Mouse (Mus musculus): Measurements from ENCODE around the gene Slc1a3. TPM values are rescaled to one million over a fixed set of nuclear protein-coding genes. Genes with fewer than 3 reads are reported as not detected.

Gene Slc1a3
- total and polyA plus RNA-seq, 3 experiments, result 0.16 TPM; not detected in 2

DNA sequence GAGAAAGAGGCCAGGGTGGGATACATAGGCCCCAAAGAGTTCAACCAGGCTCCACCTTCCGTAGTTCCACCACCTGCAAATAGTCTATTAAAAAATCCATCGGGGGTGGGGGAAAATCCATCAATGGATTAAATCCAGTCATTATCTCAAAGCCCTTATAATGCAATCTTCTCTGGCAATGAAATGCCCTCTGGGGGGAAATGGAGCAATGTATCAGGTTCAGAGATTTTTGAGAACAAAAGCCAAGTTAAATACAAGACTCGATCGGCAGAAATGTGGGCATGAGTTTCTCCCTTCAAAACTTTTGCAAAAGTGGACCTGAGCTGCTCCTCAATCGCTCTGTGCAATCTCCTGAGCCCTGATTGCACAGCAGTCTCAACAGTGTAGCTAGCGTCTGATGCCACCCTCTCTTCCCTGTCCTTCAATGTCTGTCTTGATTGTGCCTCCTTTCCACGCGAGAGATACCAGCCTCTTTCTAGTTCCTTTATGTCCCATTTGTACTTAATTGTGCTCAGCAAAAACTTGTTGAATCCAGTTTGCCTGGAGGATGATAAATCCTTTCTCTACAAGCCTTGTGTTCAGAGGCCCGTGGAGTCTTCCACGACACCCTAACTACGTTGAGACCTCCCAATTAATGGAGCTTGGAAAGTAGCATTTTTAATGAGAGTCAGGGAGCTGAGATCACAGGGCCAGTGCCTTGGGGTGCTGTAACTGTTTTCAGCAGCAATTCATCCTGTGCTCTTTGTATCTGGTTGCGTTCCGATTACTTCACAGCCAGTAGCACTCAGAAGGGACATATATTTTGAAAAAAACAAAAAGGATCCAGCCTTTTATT is 109.0 kb downstream of the Slc1a3 start:
- TF ChIP-seq POLR2AphosphoS5 (IDR thresholded peaks at IDR 0.05; ENCODE audit: insufficient replicate concordance, low read depth, low read length), result no peak
- no peak for TF ChIP-seq GATA2 (IDR thresholded peaks at IDR 0.05; ENCODE audit: borderline replicate concordance, low read depth, low read length)
- no peak for TF ChIP-seq TAL1 (conservative IDR thresholded peaks at IDR 0.05; ENCODE audit: low read depth, low read length)
- no peak for TF ChIP-seq GATA1 (IDR thresholded peaks at IDR 0.05; ENCODE audit: borderline replicate concordance, low read length)
- TF ChIP-seq CTCF (IDR thresholded peaks at IDR 0.05; ENCODE audit: low read depth, low read length), result no peak
- Histone ChIP-seq H3K36me3 (replicated peaks) (no peaks in the 10 kb centered on the region), H3K4me1 (ENCODE audit: insufficient read depth, low read depth, low read length) (no peaks in the 10 kb centered on the region), H3K27me3 (ENCODE audit: insufficient read depth, low read length) (no peaks in the 10 kb centered on the region; the same call in 1 of the 2 replicates), H3K4me3 (ENCODE audit: low read depth, low read length) (no peak overlapping the region), H3K9me3 (replicated peaks) (no peaks in the 10 kb centered on the region)
- DNase-seq (ENCODE audit: low spot score), result no peak
- ATAC-seq (ENCODE audit: extremely low read depth, insufficient number of reproducible peaks, low FRiP score, poor library complexity, severe bottlenecking), result no peak

DNA sequence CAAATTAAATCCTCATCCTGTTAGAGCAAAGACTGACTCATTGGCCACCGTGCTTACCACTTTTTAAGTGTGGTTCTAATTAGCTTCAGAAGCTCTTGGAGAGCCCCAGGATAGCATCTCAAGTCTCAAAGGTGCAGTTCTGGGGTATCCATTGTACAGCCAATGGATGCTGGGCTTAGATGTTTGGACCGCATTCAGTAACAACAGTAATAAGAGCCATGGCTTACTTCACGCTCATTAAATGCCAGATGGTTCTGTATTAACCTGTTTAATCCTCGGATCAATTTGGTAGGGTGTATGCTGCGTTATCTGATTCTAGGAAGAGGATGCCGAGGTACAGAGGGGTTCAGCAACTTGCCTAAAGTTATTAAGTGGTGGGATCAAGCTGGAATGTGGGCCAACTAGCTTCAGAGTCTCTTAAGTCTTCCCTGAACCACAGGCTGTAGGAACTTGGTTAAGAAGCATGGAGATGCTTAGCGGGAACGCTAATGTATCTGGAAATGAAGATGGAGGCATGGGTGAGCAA is 114.1 kb downstream of the Slc1a3 start:
- Histone ChIP-seq H3K36me3 (replicated peaks) (no peaks in the 10 kb centered on the region), H3K9me3 (replicated peaks) (no peaks in the 10 kb centered on the region), H3K4me3 (ENCODE audit: low read depth, low read length) (no peak overlapping the region), H3K4me1 (ENCODE audit: insufficient read depth, low read depth, low read length) (no peaks in the 10 kb centered on the region), H3K27me3 (ENCODE audit: insufficient read depth, low read length) (peaks cover 11% of the 10 kb centered on the region)
- no peak for TF ChIP-seq CTCF (IDR thresholded peaks at IDR 0.05; ENCODE audit: low read depth, low read length)
- no peak for TF ChIP-seq POLR2AphosphoS5 (IDR thresholded peaks at IDR 0.05; ENCODE audit: insufficient replicate concordance, low read depth, low read length)
- no peak for DNase-seq (ENCODE audit: low spot score)
- no peak for ATAC-seq (ENCODE audit: extremely low read depth, insufficient number of reproducible peaks, low FRiP score, poor library complexity, severe bottlenecking)

DNA sequence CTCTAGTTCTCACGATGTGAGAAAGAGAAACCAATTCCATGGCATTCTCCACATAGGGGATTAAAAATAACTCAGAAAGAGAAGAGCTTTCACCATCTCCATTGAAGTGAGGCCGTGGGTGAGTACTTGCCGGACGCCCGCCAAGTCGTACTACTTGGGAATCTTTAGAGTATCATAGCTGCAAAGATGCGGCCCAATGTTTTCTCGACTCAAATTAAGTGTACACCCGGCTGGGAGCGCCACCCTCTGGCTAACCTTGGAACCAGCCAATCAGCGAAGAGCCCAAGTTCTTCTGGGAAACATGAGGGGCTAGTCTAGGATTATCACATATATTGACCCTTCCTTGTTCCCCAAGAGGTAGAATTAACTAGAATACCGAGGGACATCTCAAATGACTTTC is 115.3 kb downstream of the Slc1a3 start:
- peaks cover 11% of the 10 kb centered on the region for H3K27me3 ChIP-seq (ENCODE audit: insufficient read depth, low read length)
- H3K36me3 ChIP-seq (replicated peaks), result no peaks in the 10 kb centered on the region
- TF ChIP-seq CTCF (IDR thresholded peaks at IDR 0.05; ENCODE audit: low read depth, low read length), result no peak
- no peak for TF ChIP-seq TAL1 (conservative IDR thresholded peaks at IDR 0.05; ENCODE audit: low read depth, low read length)
- H3K4me1 ChIP-seq (ENCODE audit: insufficient read depth, low read depth, low read length), result no peaks in the 10 kb centered on the region; the same call in 1 of the 2 replicates
- DNase-seq (ENCODE audit: low spot score) (no peak), ATAC-seq (ENCODE audit: extremely low read depth, insufficient number of reproducible peaks, low FRiP score, poor library complexity, severe bottlenecking) (no peak)
- H3K9me3 ChIP-seq (replicated peaks), result no peaks in the 10 kb centered on the region
- H3K4me3 ChIP-seq (ENCODE audit: low read depth, low read length), result no peak overlapping the region

DNA sequence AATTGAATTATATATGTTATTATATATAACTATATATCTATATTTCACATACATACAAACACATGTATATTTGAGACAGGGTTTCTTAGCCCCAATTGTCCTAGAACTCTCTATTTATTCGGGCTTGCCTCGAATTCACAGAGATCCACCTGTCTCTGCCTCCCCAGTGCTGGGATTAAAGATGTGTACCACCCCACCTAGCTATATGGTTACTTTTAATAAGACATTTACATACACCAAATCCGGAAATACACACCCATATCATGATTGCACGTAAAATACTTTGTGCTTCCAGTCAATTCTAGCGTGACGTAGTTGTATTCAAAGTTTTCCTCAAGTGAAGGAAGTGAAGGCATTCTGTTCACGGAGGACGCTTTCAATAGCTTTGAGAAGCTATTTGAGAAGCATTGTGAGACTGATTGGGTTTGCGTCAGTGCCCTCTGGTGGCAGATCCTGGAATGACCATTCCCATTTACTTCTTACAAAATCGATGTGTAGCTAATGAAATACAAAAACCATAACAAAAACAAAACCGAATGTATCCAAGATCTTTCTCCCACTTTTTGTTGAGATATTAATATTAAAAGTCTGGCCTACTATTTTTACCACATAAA is 121.0 kb downstream of the Slc1a3 start:
- H3K9me3 ChIP-seq (replicated peaks), result no peaks in the 10 kb centered on the region
- peaks cover 6% of the 10 kb centered on the region; the same call in 1 of the 2 replicates for H3K4me1 ChIP-seq (ENCODE audit: insufficient read depth, low read depth, low read length)
- peak; percentile 23 for DNase-seq (ENCODE audit: low spot score)
- no peak for ATAC-seq (ENCODE audit: extremely low read depth, insufficient number of reproducible peaks, low FRiP score, poor library complexity, severe bottlenecking)
- no peaks in the 10 kb centered on the region for H3K36me3 ChIP-seq (replicated peaks)
- TF ChIP-seq GATA1 (IDR thresholded peaks at IDR 0.05; ENCODE audit: borderline replicate concordance, low read length) (no peak), CTCF (IDR thresholded peaks at IDR 0.05; ENCODE audit: low read depth, low read length) (peak; percentile 80), GATA2 (IDR thresholded peaks at IDR 0.05; ENCODE audit: borderline replicate concordance, low read depth, low read length) (no peak), POLR2AphosphoS5 (IDR thresholded peaks at IDR 0.05; ENCODE audit: insufficient replicate concordance, low read depth, low read length) (no peak)
- peaks cover 29% of the 10 kb centered on the region for H3K27me3 ChIP-seq (ENCODE audit: insufficient read depth, low read length)
- no peak overlapping the region for H3K4me3 ChIP-seq (ENCODE audit: low read depth, low read length)

DNA sequence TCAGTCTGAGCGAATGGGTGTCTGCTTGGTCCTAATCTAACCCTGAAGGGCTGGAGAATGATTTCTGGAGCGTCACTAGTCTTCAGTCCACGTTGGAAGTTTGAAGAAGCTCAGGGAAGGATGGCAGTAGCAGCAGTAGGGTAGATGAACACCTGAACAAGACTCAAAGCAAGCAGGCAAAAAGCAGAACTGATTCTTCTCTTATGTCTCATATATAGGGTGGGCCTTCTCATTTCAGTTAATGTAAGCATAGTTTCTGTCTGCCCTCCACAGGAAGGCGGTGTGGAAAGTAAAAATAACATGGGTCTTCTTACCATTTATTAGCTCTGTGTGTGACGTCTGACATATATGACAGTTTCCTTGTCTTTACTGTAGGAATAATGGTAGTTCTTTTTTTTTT is 122.5 kb downstream of the Slc1a3 start:
- Histone ChIP-seq H3K36me3 (replicated peaks) (no peaks in the 10 kb centered on the region), H3K27me3 (ENCODE audit: insufficient read depth, low read length) (peaks cover 29% of the 10 kb centered on the region), H3K9me3 (replicated peaks) (no peaks in the 10 kb centered on the region), H3K4me3 (ENCODE audit: low read depth, low read length) (no peak overlapping the region), H3K4me1 (ENCODE audit: insufficient read depth, low read depth, low read length) (peaks cover 6% of the 10 kb centered on the region; the same call in 1 of the 2 replicates)
- ATAC-seq (ENCODE audit: extremely low read depth, insufficient number of reproducible peaks, low FRiP score, poor library complexity, severe bottlenecking) (no peak), DNase-seq (ENCODE audit: low spot score) (no peak)
- TF ChIP-seq CTCF (IDR thresholded peaks at IDR 0.05; ENCODE audit: low read depth, low read length) (no peak), GATA2 (IDR thresholded peaks at IDR 0.05; ENCODE audit: borderline replicate concordance, low read depth, low read length) (no peak), TAL1 (conservative IDR thresholded peaks at IDR 0.05; ENCODE audit: low read depth, low read length) (no peak), POLR2AphosphoS5 (IDR thresholded peaks at IDR 0.05; ENCODE audit: insufficient replicate concordance, low read depth, low read length) (no peak), GATA1 (IDR thresholded peaks at IDR 0.05; ENCODE audit: borderline replicate concordance, low read length) (no peak)

DNA sequence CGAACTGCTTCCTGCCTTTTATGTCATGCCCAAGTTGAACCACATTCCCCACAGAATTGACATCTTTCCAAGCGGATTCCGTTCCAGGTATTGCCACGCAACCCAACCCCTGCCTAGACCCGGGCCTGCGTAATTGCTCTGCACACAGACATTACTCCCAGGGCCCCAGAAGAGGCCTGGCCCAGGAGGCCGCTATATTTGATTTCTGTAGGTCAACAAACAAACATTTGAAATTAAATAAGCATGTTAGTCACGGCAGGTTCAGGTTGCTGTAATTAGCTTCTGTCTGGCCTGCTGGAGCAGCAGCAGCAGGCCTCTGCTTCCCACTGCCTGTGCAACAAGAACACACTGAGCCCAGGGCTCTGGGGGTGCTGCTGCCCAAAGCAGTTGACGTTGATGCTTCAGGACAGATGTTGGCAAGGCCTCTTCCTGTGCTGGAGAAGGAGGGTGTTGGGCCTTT is 123.7 kb downstream of the Slc1a3 start:
- Histone ChIP-seq H3K9me3 (replicated peaks) (no peaks in the 10 kb centered on the region), H3K4me1 (ENCODE audit: insufficient read depth, low read depth, low read length) (peaks cover 6% of the 10 kb centered on the region; the same call in 1 of the 2 replicates), H3K36me3 (replicated peaks) (no peaks in the 10 kb centered on the region), H3K4me3 (ENCODE audit: low read depth, low read length) (no peak overlapping the region), H3K27me3 (ENCODE audit: insufficient read depth, low read length) (peaks cover 23% of the 10 kb centered on the region)
- no peak for ATAC-seq (ENCODE audit: extremely low read depth, insufficient number of reproducible peaks, low FRiP score, poor library complexity, severe bottlenecking)
- no peak for DNase-seq (ENCODE audit: low spot score)
- TF ChIP-seq CTCF (IDR thresholded peaks at IDR 0.05; ENCODE audit: low read depth, low read length), result no peak
- no peak for TF ChIP-seq TAL1 (conservative IDR thresholded peaks at IDR 0.05; ENCODE audit: low read depth, low read length)
- no peak for TF ChIP-seq GATA1 (IDR thresholded peaks at IDR 0.05; ENCODE audit: borderline replicate concordance, low read length)
- no peak for TF ChIP-seq POLR2AphosphoS5 (IDR thresholded peaks at IDR 0.05; ENCODE audit: insufficient replicate concordance, low read depth, low read length)
- TF ChIP-seq GATA2 (IDR thresholded peaks at IDR 0.05; ENCODE audit: borderline replicate concordance, low read depth, low read length), result no peak

Other genes starting within 250 kb of the Slc1a3 start
- gene Gm2310, start 190.8 kb downstream of the Slc1a3 start, total RNA-seq (2014; fragmentation: Nextera tagmentation), result not detected in 2 replicates
- gene Gm2310, start 190.8 kb downstream of the Slc1a3 start, total RNA-seq (2017), result not detected in 2 replicates
- not detected in 2 replicates for gene Gm2310, start 190.8 kb downstream of the Slc1a3 start, polyA plus RNA-seq (2012)

Data from G1E (cell line).